Mouse (Mus musculus) forebrain, embryonic 12.5 days (tissue): Measurements from ENCODE around the gene Syt7. TPM values are rescaled to one million over a fixed set of nuclear protein-coding genes. Genes with fewer than 3 reads are reported as not detected.

Experiments used
- ATAC-seq: fragments of 200-750 bp; cut with Nextera tagmentation; 2 replicates; pipeline ENCODE4 v1.8.0; 2017; ENCODE audit warnings: moderate TSS enrichment; ENCODE audit not compliant: low FRiP score
- H3K27ac ChIP-seq: fragments of 300-500 bp; sonication (generic); 2 replicates; pipeline ENCODE4 v1.5.1; 2016; ENCODE audit warnings: mild to moderate bottlenecking
- H3K27me3 ChIP-seq: fragments of 300-500 bp; sonication (generic); 2 replicates; pipeline ENCODE4 v1.6.1; 2016; ENCODE audit warnings: mild to moderate bottlenecking
- H3K36me3 ChIP-seq: fragments of 300-500 bp; sonication (generic); replicated peaks from 2 replicates; pipeline ENCODE4 v1.6.1; 2016; ENCODE audit warnings: mild to moderate bottlenecking
- H3K4me1 ChIP-seq: fragments of 300-500 bp; sonication (generic); 2 replicates; pipeline ENCODE4 v1.6.1; 2016
- H3K4me2 ChIP-seq: fragments of 300-500 bp; sonication (generic); 2 replicates; pipeline ENCODE4 v1.6.1; 2016; ENCODE audit warnings: mild to moderate bottlenecking, moderate library complexity
- H3K4me3 ChIP-seq: fragments of 300-500 bp; sonication (generic); replicated peaks from 2 replicates; pipeline ENCODE4 v1.5.1; 2016; ENCODE audit warnings: mild to moderate bottlenecking
- H3K9ac ChIP-seq: fragments of 300-500 bp; sonication (generic); 2 replicates; pipeline ENCODE4 v1.6.1; 2016; ENCODE audit warnings: mild to moderate bottlenecking
- H3K9me3 ChIP-seq: fragments of 300-500 bp; sonication (generic); 2 replicates; pipeline ENCODE4 v1.6.1; 2016
- WGBS: fragments of 180-500 bp; shearing (Covaris S2); methylation state at CpG from one replicate; pipeline ENCODE4 v1.1.7; 2016; 5-methylcytosine and 5-hydroxymethylcytosine counted together
- polyA plus RNA-seq: library from polyadenylated mRNA; unstranded; fragments of >200 nt; fragmentation: Nextera tagmentation; extraction: Ambion mirVana; gene quantifications from 2 replicates; pipeline ENCODE4 v1.2.1, GENCODE M21; 2016

Syt7 gene
- 2.7 and 5.5 TPM in 2 replicates for polyA plus RNA-seq

- 0% methylated on average over 48 of the region's 78 CpGs for WGBS
- Histone ChIP-seq H3K36me3 (no peaks in the 10 kb centered on the region), H3K4me1 (peaks cover 36% of the 10 kb centered on the region), H3K27me3 (peaks cover 43% of the 10 kb centered on the region), H3K4me2 (peak within 1 kb of the TSS; percentile 75), H3K4me3 (peak within 1 kb of the TSS; percentile 76), H3K9me3 (no peaks in the 10 kb centered on the region), H3K27ac (peak within 1 kb of the TSS; percentile 73), H3K9ac (peak within 1 kb of the TSS; percentile 80)
- ATAC-seq: peak; percentile 89
Measured at GRCm38 (mm10) chr19:10388615-10389313, at the start of gene Syt7. Gene Syt7 (plus strand): TSS chr19:10389090.

GRCm38 (mm10) chr19:10339271-10339670, 49.6 kb upstream of the Syt7 start:
- WGBS: under 1% methylated on average over 5 of the region's 5 CpGs
- ATAC-seq: no peak
- Histone ChIP-seq H3K27ac (peak overlapping the region; percentile 56; the same call in 1 of the 2 replicates), H3K4me3 (no peak overlapping the region), H3K4me1 (peaks cover 30% of the 10 kb centered on the region), H3K4me2 (no peak overlapping the region), H3K9me3 (no peaks in the 10 kb centered on the region), H3K27me3 (peaks cover 33% of the 10 kb centered on the region; the same call in 1 of the 2 replicates), H3K36me3 (no peaks in the 10 kb centered on the region), H3K9ac (no peak overlapping the region)

GRCm38 (mm10) chr19:10340661-10341060, 48.2 kb upstream of the Syt7 start:
- no peaks in the 10 kb centered on the region for H3K36me3 ChIP-seq
- no peak for ATAC-seq
- no peaks in the 10 kb centered on the region for H3K9me3 ChIP-seq
- H3K27ac ChIP-seq: no peak overlapping the region
- 39% methylated on average over 5 of the region's 5 CpGs for WGBS
- H3K27me3 ChIP-seq: peaks cover 40% of the 10 kb centered on the region
- H3K4me3 ChIP-seq: no peak overlapping the region
- no peak overlapping the region for H3K4me2 ChIP-seq
- H3K4me1 ChIP-seq: peaks cover 30% of the 10 kb centered on the region
- H3K9ac ChIP-seq: no peak overlapping the region

GRCm38 (mm10) chr19:10341152-10341551, 47.7 kb upstream of the Syt7 start:
- no peak overlapping the region for H3K9ac ChIP-seq
- H3K9me3 ChIP-seq: no peaks in the 10 kb centered on the region
- peaks cover 44% of the 10 kb centered on the region for H3K27me3 ChIP-seq
- 21% methylated on average over 11 of the region's 11 CpGs for WGBS
- ATAC-seq: peak; percentile 44; the same call in 1 of the 2 replicates
- no peaks in the 10 kb centered on the region for H3K36me3 ChIP-seq
- H3K4me3 ChIP-seq: no peak overlapping the region
- peaks cover 32% of the 10 kb centered on the region for H3K4me1 ChIP-seq
- 0 out of 2 replicates have a peak overlapping the region, but pooled peaks have one; percentile 74 for H3K27ac ChIP-seq
- no peak overlapping the region for H3K4me2 ChIP-seq

- Histone ChIP-seq H3K4me3 (no peak overlapping the region), H3K9me3 (no peaks in the 10 kb centered on the region), H3K36me3 (no peaks in the 10 kb centered on the region), H3K9ac (0 out of 2 replicates have a peak overlapping the region, but pooled peaks have one; percentile 25), H3K4me1 (peaks cover 39% of the 10 kb centered on the region), H3K4me2 (0 out of 2 replicates have a peak overlapping the region, but pooled peaks have one; percentile 6), H3K27ac (peak overlapping the region; percentile 74), H3K27me3 (peaks cover 48% of the 10 kb centered on the region)
- 45% methylated on average over 12 of the region's 12 CpGs for WGBS
- no peak for ATAC-seq
Measured at GRCm38 (mm10) chr19:10341817-10342439, 47.0 kb upstream of the Syt7 start.

- H3K4me3 ChIP-seq: no peak overlapping the region
- H3K4me2 ChIP-seq: no peak overlapping the region
- H3K9me3 ChIP-seq: no peaks in the 10 kb centered on the region
- H3K27me3 ChIP-seq: peaks cover 44% of the 10 kb centered on the region
- H3K36me3 ChIP-seq: no peaks in the 10 kb centered on the region
- 85% methylated on average over 10 of the region's 10 CpGs for WGBS
- ATAC-seq: no peak
- H3K4me1 ChIP-seq: peaks cover 41% of the 10 kb centered on the region
- no peak overlapping the region for H3K27ac ChIP-seq
- no peak overlapping the region for H3K9ac ChIP-seq
Measured at GRCm38 (mm10) chr19:10343866-10344265, 45.0 kb upstream of the Syt7 start.

- Histone ChIP-seq H3K9ac (no peak overlapping the region), H3K4me2 (no peak overlapping the region), H3K27me3 (peaks cover 33% of the 10 kb centered on the region; the same call in 1 of the 2 replicates), H3K4me3 (no peak overlapping the region), H3K27ac (no peak overlapping the region), H3K36me3 (no peaks in the 10 kb centered on the region), H3K4me1 (peaks cover 29% of the 10 kb centered on the region), H3K9me3 (no peaks in the 10 kb centered on the region)
- ATAC-seq: no peak
- WGBS: 56% methylated on average over 12 of the region's 12 CpGs
Measured at GRCm38 (mm10) chr19:10345696-10346095, 43.2 kb upstream of the Syt7 start.

GRCm38 (mm10) chr19:10347628-10348273, 41.1 kb upstream of the Syt7 start:
- WGBS: 34% methylated on average over 5 of the region's 5 CpGs
- H3K27ac ChIP-seq: no peak overlapping the region; the same call in 1 of the 2 replicates

GRCm38 (mm10) chr19:10352218-10352617, 36.7 kb upstream of the Syt7 start:
- H3K27me3 ChIP-seq: no peaks in the 10 kb centered on the region
- H3K4me1 ChIP-seq: peaks cover 30% of the 10 kb centered on the region
- H3K4me2 ChIP-seq: no peak overlapping the region
- WGBS: 90% methylated on average over 7 of the region's 7 CpGs
- H3K9me3 ChIP-seq: no peaks in the 10 kb centered on the region
- H3K9ac ChIP-seq: no peak overlapping the region
- no peaks in the 10 kb centered on the region for H3K36me3 ChIP-seq
- H3K27ac ChIP-seq: no peak overlapping the region
- no peak overlapping the region for H3K4me3 ChIP-seq
- no peak for ATAC-seq

More at GRCm38 (mm10) chr19:10347628-10348273, 41.1 kb upstream of the Syt7 start:
- Histone ChIP-seq H3K4me2 (no peak overlapping the region), H3K36me3 (no peaks in the 10 kb centered on the region), H3K4me3 (no peak overlapping the region), H3K27me3 (peaks cover 22% of the 10 kb centered on the region; the same call in 1 of the 2 replicates), H3K9ac (no peak overlapping the region), H3K9me3 (no peaks in the 10 kb centered on the region), H3K4me1 (peaks cover 15% of the 10 kb centered on the region; the same call in 1 of the 2 replicates)
- ATAC-seq: no peak

- no peaks in the 10 kb centered on the region for H3K36me3 ChIP-seq
- H3K27ac ChIP-seq: peak overlapping the region; percentile 15; the same call in 1 of the 2 replicates
- WGBS: 38% methylated on average over 2 of the region's 2 CpGs
- H3K27me3 ChIP-seq: no peaks in the 10 kb centered on the region
- ATAC-seq: no peak
- H3K9me3 ChIP-seq: no peaks in the 10 kb centered on the region
- no peak overlapping the region for H3K9ac ChIP-seq
- H3K4me3 ChIP-seq: no peak overlapping the region
- H3K4me1 ChIP-seq: peaks cover 29% of the 10 kb centered on the region
- no peak overlapping the region for H3K4me2 ChIP-seq
Measured at GRCm38 (mm10) chr19:10354830-10355229, 34.1 kb upstream of the Syt7 start.

GRCm38 (mm10) chr19:10356845-10357503, 31.9 kb upstream of the Syt7 start:
- no peaks in the 10 kb centered on the region for H3K27me3 ChIP-seq
- H3K4me3 ChIP-seq: no peak overlapping the region
- H3K36me3 ChIP-seq: no peaks in the 10 kb centered on the region
- H3K9me3 ChIP-seq: no peaks in the 10 kb centered on the region
- peaks cover 29% of the 10 kb centered on the region for H3K4me1 ChIP-seq
- peak; percentile 76 for ATAC-seq
- no peak overlapping the region for H3K4me2 ChIP-seq
- H3K9ac ChIP-seq: no peak overlapping the region
- WGBS: 8% methylated on average over 12 of the region's 12 CpGs
- 0 out of 2 replicates have a peak overlapping the region, but pooled peaks have one; percentile 33 for H3K27ac ChIP-seq
